Mouse (Mus musculus): ENCODE data around the gene Fance.
"Not testable (repeated sequence)": the region's sequence is repeated elsewhere in the genome, so short reads cannot be mapped to it uniquely, and the experiment has no call there.

Fance gene

DNA sequence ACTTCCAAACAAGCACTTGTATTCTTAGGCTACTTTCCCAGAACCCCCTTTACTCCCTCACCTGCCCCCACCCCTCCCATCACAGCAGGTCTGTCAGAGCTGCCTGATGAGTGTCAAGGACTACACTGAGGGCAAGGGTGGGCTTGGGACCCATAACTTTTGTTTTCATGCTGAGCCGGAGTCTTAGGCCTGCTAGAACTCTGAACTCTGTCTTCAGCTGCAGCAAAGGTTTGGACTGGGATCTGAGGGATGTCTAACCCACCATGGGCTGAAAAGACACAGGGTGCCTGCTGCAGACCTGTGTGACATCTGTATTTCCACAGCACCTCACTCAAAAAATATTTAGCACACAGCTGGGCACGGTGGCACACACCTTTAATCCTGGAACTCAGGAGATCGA, 13.6 kb downstream of the Fance start:
- no peak for DNase-seq (ENCODE audit: low spot score in 2 of 2)

DNA sequence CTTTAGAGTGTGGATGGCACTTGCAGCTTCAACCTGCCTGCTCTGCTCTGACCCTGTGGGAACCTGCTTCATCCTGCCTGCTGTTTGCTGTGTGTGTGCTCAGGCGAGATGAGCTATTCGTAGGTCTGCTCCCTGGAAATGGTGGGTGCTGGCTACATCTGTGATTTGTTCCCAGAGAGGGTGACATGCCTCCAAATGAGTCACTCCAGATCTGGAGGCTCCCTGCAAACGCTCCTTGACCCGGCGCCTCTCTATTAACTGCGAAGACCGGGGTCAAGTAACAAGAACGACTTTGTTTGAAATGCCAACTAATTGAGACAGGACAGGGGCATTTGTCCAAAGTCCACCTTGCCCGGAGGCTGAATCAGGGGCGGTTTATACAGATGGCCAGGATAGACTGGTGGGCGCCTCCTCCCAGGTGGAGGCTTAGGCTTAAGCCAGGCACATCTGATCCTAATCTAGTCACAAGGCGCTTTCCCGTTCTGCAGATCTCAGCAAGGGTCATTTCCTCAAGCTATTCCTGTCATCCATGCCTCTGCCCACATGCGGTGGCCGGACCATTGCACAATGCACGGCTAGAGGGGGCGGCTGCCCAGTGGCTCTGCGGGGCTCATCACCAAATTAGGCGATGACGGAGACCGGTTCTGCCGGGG, 14.5 kb downstream of the Fance start:
- DNase-seq (ENCODE audit: low spot score in 2 of 2), result peak in 1 of 2 experiments; percentile 40

DNA sequence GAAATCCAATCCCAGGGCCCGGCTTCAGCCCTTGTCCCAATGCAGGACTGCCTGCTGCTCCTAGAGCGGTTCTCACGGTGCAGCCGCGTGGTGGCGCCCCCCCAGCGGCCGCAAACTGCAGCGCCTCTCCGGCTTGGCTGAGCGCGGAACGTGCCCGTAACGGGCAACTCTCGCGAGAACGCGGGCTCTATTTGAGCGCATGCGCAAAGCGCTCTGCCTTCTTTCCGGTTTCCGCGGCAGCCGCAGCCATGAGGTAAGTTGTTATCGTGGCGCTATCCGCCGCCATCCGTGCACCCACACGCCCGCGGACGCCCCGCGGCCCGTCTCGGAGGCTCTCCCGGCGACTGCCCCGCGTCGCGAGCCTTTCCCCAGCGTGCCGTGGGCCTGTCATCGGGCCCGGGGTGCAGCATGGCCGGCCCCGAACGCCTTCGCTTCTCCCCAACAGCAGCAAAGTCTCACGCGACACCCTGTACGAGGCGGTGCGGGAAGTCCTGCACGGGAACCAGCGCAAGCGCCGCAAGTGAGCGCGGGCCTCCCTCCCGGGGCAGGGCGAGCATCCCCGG, 15.1 kb downstream of the Fance start, which contains the start of gene Rpl10a:
Rpl10a (plus strand) TSS at position 106 of the 563 bp plus-strand sequence.
- DNase-seq (ENCODE audit: low spot score in 2 of 2), result peak; percentile 95 to 98

DNA sequence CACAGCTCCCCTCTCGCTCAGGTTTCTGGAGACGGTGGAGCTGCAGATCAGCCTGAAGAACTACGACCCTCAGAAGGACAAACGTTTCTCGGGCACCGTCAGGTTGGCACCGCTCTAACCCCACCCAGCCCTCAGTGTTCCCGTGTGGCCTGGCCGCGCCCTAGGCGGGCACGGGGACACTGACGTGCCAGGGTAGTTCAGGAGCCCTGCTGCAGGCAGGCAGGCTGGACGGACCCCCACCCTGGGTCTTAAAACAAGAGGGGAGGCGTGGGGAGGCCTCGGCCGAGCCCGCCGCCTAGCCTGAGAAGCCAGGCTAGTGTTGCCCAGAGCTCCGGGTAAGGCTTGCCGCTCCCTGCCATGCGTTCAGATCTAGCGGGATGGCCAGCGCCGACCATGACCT, 15.6 kb downstream of the Fance start:
- no peak for DNase-seq (ENCODE audit: low spot score in 2 of 2)

DNA sequence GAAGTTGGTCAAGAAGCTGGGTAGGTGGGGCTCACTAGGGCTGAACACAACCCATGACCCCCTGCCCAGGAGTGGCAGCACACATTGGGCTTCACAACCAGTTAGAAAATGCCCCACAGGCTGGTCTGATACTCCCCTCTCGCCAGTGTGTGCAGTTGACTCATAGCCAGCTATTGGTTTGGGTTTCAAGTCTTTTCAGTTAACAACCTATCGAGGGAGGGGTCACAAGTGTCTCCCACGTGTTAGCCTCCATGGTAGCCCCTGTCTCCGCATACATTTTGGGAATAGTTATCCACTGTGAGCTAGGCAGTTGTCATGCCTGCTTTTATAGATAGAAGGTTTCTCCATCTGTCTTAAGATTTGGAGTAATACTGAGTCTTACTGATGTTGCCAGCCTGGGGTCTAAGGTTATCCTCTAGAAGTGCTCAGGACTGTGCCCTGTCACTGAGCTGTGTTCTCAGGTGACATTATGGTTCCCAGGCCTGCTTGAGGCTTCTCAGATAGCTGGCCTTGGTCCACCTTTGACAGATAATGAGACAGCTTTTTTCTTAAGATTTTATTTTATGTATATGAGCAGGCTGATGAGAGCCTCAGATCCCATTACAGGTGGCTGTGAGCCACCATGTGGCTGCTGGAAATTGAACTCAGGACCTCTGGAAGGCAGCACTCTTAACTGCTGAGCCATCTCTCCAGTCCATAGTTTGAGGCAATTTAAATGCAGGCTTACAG, 16.3 kb downstream of the Fance start:
- no peak for DNase-seq (ENCODE audit: low spot score in 2 of 2)

DNA sequence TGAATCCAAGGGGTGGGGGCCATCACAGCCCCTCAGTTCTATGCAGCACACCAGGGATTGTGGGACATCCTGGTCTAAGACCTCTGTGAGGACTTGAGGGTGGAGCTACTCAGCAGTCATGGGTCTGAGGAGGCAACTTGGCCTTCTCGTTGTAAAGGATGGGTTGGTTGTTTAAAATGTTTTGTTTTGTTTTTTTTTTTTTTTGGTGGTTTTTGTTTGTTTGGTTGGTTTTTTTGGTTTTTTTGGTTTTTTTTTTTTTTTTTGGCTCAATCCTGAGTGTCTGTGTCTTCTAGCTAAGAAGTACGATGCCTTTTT, 16.9 kb downstream of the Fance start:
- no peak for DNase-seq (ENCODE audit: low spot score in 2 of 2)

DNA sequence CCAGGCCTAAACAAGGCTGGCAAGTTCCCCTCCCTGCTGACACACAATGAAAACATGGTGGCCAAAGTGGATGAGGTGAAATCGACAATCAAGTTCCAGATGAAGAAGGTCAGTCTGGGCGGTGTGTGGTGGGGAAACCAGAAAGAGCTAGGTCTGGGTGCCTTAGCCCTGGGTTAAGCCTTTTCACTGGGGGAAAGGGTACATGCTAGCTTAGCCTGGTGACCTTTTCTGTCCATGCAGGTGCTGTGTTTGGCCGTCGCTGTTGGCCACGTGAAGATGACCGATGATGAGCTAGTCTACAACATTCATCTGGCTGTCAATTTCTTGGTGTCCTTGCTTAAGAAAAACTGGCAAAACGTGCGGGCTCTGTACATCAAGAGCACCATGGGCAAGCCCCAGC, 17.3 kb downstream of the Fance start:
- not testable (repeated sequence) for DNase-seq (ENCODE audit: low spot score in 2 of 2)

DNA sequence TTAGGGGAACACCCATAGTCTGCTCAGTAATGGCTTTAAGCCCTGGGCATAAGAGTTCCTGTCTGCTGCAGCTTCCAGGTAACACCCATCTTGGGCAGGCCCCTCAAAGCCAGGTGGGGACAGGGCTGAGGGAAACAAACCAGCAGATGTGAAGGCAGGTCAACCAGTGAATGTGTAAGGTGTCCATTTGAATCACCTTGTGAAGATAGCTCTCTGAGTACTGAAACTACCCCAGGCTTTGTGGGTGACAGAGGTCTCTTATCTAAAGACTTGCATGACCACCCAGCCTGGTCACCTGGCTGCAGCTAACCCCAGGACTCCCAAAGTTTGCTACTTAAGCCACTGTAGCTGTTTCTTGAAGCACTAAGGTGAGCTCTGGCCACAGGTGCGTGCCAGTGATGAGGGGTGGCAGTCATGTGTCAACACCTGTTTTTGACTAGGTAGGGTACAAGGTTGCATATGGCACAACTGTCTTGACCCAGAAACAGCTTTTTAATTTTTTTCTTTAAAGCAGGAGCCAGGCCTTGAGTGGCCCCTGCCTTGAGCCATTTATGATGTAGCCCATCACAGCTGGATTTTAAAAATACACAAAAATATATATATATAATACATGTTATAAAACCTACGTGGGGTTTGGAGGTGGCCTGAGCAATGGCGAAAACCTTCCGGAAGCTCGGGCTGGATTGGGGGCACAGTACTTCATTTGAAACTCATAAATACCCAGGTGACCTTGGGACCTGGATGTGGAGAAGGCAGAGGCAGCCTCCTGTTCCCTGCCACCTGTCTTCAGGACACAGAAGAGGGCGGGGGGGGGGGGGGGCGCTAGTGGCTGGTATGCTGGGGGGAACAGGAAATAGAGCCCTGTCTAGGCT, 18.2 kb downstream of the Fance start:
- no peak for DNase-seq (ENCODE audit: low spot score in 2 of 2)

DNA sequence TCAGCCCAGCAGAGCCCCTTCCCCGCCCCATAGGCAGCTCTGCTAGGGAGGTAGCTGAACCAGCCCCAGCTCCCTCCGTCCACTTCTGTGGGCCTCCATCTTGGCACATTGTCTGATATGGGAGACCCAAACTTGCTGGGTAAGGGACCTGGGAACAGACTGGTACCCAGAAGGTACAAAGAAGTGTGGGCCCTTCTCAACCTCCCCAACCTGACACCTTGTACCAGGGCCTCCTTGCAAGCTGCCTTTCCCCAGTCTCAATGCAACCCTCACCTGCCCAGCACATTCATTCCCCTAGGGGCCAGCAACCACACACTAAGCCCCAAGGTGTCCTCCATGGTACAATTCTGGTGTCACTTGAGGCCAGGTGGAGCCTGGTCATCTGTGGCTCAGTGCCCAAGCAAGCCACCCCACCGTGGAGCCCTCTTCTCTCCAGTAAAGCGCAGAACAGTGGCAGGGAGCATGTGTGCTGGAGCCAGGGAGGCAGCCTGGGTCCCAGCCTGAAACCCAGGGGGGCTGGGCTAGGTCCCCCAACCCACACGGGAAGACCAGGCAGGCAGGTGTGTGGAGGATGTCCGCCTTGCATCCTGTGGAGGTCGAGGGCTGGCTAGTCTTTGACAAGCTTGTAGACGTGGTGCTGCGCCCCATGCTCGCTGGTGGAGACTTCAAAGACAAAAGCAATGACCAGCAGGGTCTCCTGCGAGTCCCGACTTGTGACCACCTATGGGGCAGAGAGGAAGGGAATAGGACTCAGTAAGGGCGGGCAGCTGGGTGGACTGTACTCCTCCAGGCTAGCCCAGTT, 19.0 kb downstream of the Fance start:
- no peak for DNase-seq (ENCODE audit: low spot score in 2 of 2)

DNA sequence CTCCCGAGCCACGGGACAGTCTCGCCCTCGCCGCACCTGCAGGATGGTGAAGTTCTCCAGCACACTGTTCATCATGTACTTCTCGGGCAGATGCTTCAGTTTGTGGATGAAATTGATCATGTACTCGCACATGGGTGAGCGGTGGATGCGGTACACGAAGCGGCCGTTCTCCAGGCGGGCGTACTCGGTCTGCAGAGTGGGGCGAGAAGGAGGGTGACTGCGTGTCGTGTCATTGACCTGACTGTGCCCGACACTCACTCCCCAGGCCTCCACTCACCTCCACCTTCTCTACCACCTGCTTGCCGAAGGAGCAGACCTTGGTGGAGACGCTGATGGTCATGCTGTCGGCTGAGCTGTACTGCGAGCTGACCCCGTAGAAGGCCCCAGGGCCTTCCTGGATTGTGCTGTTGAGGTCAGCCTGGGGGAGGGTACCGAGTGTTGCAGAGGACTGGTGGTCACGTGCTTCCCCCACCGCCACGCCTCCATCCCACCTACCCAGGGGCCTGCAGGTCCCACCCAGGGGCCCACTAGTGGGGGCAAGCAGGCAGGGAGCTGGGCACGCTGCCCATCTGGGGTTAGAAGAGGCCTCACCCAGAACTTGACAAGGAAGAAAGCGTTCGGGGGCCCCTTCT, 19.7 kb downstream of the Fance start:
- no peak for DNase-seq (ENCODE audit: low spot score in 2 of 2)

DNA sequence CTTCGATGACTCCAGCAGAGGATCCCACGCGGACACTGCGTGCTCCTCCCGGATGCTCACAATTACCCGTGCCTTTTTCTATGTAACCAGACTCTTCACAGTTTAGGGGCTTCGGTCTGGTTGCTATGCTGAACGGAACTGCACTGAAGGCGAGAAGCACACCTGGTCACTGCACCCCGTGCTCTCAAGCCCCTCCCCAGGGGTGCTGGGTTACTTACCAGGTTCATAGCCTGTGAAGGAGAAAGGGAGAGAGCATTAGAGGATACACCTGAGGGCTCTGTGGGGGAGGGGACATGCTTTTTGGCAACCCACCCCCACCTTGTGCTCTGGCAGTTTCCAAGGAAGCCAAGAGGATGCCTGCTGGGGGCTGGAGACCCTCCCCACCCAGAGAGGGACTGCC, 21.9 kb downstream of the Fance start:
- DNase-seq (ENCODE audit: low spot score in 2 of 2), result no peak

DNA sequence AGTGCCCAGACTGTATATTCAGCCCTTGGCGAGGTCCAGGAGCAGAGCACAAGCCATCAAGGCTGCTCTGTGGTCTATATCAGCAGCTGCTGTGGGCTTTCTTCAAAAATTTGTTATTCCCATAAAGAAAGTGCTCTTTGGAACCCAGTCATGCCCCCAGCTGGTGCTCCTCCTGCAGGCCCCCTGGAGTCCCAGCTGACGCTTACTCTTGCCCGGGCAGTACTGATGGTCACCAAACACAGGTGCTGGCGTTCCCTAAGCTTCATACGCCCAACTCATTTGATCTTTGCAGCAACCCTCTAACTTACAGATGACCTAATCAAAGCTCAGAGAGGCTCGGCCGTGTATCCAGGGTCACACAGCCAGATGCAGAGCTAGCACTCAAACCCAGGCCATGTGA, 24.2 kb downstream of the Fance start:
- DNase-seq (ENCODE audit: low spot score in 2 of 2), result no peak

DNA sequence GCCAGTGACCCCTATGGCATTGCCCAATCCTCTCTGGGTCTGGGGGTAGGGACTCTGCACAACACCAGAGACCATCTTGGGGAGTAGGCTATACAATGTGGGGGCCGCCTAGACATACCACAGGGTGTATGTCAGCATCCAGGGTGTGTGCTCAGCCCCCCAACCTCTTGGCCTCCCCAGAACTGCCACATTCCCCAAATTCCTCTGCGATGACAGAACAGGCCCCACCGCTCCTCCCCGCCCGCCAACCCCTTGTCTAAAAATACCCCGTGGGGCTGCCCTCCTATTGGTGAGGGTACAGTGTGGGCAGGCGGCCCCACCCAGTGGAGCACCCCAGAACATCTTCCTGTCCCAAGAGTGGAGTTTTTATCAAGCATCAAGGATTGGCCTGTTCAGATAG, 27.3 kb downstream of the Fance start:
- DNase-seq (ENCODE audit: low spot score in 2 of 2), result no peak

DNA sequence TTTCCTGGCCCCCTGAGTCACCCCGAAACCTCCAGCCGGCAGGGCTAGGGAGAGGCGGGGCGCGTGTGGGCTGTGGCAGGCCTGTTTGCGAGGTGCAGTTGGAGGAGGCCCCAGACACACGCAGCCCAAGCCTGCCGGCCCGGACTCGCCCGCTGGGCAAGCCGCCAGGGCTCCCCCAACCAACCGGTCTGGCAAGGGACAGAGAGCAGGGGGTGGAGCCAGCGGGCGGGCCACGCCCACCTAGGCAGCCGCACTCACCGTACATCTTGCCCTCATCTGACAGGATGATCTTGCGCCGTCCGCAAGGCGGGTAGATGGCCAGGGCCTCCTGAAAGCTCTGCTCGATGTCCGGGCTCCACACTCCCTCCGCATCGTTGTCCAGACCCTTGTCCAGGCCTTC, 27.8 kb downstream of the Fance start:
- DNase-seq (ENCODE audit: low spot score in 2 of 2), result peak; percentile 30 to 43

DNA sequence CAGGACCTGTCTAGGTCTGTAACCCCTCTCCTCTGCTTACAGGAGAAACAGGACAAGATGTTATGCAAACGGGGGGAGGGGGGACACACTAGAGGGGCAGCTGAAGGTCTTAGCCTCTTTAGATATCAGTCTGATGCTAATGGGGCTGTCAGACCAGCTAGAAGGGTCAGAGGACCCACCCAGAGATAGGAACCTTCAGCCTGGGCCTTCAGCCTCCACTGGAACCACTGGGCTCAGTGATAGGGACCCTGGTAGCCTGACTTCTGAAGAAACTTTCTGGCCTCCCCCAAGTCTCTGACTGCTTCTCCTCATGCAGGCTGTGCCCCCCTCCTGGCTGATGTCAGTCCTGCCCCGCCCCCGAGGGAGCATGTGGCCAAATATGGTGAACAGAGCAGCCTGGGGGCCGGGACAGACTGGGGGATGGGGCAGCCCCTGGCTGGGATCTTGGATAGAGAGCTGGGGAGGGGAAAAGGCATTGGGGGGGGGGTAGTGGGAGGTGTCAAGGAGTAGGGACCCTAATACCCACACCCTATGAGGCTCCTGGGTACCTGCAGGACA, 30.8 kb downstream of the Fance start:
- DNase-seq (ENCODE audit: low spot score in 2 of 2), result no peak

DNA sequence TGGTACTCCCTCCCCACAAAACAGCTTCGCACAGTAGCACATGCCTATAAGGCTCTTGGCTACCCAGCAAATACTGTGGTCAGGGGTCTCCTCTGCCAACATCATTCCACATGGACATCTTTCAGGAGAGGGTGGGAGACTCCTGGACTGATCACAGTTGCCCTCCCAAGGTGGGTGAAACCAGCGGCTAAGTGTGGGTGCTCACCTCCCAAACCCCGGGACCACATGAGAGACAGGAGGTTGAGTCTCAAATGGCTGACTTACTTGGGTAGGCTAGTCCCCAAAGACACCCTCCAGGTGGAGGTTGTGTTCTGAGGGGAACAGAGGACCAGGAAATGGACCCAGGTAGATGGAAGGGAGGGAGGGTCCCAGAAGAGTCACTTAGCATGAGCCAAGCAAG, 31.4 kb downstream of the Fance start:
- DNase-seq (ENCODE audit: low spot score in 2 of 2), result no peak

DNA sequence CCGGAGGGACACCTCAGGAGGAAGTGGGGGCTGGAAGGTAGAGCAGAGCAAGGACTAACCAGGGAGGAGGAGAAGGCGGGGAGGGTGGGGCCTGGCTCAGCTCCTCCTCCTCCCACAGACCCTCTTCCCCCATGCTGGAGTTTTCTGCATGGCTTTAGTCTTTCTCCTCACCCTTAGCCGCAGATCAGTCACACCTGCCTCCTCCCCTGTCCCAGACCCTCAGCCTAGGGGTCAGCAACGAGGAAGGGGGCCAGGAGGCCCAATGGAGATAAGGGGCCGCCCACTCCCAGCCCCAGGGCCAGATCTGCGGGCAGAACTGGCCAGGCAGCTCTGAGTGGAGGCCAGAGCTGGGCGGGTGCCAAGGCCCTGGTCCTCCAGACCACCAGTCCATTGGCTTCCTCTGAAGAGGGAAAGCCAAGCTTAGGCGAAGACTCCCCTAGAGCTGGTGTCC, 32.0 kb downstream of the Fance start:
- DNase-seq (ENCODE audit: low spot score in 2 of 2), result no peak

DNA sequence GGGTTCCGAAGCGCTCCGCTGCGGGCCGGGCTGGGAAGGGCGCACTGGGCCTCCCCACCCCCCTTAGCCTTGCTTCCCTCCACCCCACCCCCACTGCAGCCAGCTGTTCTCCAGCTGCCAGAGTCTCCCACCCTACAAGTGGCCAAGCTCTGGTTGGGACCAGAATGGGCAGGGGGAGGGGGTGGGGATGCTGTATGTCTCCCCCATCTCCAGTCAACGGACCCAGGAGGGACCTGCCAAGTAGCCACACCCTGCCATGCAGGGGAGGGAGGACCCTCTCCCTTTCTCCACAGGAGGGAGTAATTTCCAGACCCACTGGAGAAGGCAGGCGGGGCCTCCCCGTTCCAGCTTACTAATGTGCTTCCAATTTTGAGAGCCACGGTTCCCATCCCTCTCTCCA, 32.6 kb downstream of the Fance start:
- DNase-seq (ENCODE audit: low spot score in 2 of 2), result no peak

DNA sequence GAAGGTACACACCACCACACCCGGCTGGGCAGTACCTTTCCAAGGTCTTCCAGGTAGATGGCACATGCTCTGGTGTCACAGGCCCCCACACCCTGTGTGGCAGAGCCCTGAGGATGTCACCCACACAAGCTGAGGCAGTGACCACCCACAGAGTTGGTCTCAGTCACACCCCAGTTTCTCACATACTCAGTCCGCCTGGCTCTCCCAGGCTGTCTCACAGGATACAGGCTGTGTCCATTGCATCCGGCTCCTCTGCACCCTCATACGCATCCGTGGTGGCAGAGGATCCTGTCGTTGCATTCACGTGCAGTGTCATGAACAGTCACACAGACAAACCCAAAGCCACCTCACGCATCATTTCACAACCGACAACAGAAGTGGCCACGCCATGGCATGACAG, 34.0 kb downstream of the Fance start:
- no peak for DNase-seq (ENCODE audit: low spot score in 2 of 2)

DNA sequence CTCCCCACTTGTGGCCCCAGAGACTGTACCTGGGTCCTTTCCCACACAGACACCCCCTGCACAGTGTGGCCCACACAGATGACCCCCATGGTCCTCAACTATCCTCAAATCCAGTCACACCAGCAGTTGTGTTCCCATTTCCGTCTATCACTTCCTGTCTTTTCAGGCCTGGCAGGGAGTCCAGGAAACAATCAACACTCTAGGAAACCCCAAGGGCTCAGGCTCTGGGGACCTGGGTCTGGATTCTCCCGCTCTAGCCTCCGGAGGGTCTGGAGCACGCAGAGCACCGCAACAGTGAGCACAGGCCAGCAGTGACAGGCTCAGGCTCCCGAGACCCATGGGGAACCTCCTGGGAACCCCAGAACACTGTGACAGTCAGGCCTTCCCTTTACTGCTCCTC, 34.9 kb downstream of the Fance start:
- no peak for DNase-seq (ENCODE audit: low spot score in 2 of 2)

All from frontal cortex, postnatal 25 days (tissue).